Mouse (Mus musculus): ENCODE data around the gene Dnajc7. TPM values are rescaled to one million over a fixed set of nuclear protein-coding genes. Genes with fewer than 3 reads are reported as not detected.

Dnajc7 gene
- polyA plus RNA-seq, 1 experiment: 111 TPM

DNA sequence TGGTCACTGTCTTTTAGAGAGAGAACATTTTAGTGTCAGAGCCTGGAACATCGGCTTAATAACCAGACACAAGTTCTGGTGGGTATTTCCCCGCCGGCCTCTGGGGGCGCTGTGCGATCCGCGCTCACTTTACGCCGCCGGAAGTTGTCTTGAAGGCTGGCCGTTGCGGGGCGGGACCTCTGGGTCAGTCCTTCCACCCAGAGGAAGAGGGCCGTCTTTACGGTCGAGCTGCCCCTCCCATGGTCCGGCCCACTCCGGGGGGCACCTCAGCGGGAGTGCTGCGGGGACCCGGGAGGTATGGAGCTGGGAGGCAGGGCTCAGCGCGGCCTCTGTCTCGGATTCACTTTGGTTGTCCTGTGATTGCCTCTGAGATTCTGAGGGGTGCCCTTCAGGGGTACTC, 2.7 kb upstream of the Dnajc7 start:
- no peak for TF ChIP-seq GATA1 (IDR thresholded peaks at IDR 0.05; ENCODE audit: low read length)

DNA sequence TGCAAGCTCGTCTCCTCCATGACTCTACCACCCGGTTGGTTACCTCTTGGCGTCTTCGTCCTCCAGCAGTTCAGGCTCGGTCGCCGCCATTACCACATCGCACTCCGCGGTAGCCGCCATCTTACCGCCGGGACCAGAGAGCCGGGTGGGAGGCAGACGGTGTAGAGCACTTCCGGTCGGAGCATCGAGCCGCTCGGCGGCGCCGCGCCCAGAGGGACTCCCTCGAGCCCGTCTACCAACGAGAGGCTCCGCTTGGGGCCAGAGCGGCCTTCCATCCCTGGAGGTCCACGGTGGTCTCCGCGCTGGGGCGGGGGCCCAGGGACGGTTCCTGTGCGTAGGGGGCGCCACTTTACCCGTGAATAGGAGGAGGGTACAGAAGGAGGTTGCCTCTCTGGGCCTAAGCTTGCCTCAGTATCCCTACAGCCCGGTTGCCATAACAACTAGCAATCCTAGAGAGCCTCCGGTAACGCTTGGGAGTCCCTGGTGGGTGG, 438 bp downstream of the Dnajc7 start:
- TF ChIP-seq GATA1 (IDR thresholded peaks at IDR 0.05; ENCODE audit: low read length): no peak

DNA sequence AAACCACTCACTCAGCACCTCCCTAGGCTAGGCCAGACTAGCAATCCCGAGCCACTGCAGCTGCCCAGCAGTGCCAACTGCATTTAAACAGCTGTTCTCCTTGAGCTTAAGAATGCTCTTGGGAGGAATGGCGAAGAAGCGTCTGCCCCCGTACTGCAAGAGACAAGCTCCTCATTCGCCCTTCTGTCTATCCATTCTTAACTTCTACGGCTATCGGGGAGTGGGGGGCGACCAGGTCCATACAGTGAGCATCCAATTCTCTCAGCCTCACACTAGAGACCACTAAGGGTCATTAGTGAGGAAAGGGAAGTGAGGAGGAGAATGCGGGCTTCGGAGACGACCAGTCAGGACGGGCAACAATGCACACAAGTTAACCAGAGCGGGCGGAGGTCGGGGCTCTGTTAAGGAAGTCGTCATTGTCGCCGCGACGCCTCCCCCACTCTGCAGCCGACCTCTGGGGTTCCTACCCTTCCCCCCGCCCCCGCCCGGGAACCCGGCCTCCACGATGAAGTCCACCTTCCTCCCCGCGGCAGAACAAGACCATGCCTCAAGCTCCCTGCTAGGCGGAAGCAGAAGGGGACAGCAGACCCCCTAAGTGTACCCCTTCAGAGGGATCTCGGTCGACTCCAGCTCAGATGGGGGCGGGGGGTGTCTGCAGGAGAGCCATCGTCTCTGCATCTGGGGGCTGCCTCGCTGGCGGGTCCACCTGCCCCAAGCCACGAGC, 1.0 kb downstream of the Dnajc7 start, which contains the start of gene Nkiras2:
Gene Nkiras2, plus strand, starts transcription at position 484 of the 724 bp plus-strand sequence.
- no peak for TF ChIP-seq GATA1 (IDR thresholded peaks at IDR 0.05; ENCODE audit: low read length)

DNA sequence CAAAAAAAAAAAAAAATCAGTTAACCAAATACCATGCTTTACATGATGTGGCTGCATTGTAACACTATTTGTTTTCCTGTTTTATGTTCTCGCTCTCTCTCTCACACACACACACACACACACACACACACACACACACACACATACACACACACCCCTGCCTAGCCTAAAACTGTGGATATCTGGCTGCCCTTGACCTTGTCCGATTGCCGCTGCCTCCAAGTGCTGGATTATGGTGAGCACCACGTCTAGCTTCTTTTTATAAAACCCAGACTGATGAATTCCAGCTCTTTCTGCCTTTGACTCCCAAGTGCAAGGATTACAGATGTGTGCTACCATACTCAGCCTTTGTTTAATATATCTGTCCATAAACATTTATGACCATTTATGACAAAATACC, 2.5 kb downstream of the Dnajc7 start:
- TF ChIP-seq GATA1 (IDR thresholded peaks at IDR 0.05; ENCODE audit: low read length): no peak

DNA sequence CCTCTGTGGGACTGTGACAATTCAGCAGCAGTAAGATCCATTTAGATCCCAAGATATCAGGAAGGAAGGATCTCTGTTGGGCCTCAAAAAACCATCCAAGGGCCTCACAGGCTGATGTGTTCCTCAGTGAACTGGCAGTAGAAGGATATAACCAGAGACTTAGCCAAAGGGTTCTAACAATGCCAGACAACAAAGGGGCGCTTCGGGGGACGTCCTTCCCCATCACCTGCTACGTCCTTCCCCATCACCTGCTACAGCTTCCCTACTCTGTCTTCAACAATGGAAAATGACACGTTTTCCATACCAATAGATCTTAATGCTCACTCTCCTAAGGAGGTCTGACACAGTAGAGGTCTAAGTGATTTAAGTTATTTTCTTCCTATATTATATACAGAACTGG, 3.6 kb downstream of the Dnajc7 start:
- TF ChIP-seq GATA1 (IDR thresholded peaks at IDR 0.05; ENCODE audit: low read length): no peak

DNA sequence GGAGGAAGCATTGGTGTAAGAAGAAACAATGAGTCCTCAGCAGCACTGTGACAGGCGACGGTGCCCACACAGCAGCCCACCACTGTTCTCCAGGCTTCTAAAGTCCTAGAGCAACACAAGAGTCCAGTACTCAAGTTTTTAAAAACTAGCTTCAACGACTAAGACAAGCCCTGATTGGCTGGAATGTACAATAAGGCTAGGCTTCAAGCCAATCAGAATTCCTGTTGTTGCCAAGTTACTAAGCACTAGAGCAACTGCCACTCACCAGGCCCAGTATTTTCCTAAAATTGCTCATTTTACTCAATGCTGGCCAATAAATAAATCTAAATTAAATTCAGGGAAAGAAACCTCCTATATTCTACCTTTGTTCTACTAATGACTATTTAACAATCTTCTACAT, 6.7 kb downstream of the Dnajc7 start:
- TF ChIP-seq GATA1 (IDR thresholded peaks at IDR 0.05; ENCODE audit: low read length): no peak

DNA sequence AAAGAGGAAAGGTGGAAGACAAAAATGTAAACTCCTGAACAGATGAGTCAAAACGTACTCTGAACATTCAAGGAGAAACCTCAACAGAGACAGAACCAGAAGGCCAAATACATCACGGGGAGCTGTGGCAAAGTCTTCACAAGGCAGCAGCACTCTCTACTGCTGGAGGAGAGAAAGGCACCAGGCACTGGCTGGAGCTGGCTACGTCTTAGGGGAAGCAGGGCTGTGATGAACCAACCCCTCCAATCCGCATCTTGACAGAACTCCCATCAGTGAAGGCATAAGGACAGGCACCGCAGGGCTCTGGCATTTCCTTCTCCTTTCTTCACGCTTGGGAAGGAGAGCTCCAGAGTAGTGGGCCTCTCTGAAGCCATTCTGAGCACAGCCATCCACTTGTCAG, 8.3 kb downstream of the Dnajc7 start:
- TF ChIP-seq GATA1 (IDR thresholded peaks at IDR 0.05; ENCODE audit: low read length): no peak

DNA sequence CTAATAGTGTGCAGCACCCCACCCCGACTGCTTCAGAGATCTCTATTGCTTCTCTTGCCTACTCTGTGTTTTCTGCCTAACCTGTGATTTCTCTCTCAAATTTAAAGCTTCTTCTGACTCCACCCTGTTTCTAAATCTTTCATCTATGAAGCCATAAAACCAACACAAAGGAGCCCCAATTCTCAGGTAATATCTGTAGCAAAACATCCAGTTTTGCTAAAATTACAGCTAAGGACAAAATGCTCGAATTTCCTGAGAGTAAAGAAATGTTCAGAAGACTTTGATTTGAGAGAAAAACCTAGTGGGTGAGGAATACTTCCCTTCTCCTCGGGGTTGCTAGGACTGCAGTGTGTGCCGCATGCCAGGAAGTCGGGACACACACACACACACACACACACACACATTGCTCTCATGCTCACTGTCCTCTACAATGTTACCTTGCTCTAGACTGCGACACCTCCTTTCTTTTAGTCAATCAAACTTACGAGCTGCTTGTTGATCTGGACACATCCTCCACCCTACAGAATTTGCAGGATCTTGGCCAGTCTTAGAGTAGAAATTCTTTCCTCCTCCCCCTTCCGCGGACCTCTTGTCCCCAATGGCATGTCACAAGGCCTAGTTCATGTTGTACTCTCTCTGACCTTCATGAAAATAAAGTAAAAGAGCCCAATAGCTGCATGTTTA, 9.8 kb downstream of the Dnajc7 start:
- TF ChIP-seq GATA1 (IDR thresholded peaks at IDR 0.05; ENCODE audit: low read length): no peak

DNA sequence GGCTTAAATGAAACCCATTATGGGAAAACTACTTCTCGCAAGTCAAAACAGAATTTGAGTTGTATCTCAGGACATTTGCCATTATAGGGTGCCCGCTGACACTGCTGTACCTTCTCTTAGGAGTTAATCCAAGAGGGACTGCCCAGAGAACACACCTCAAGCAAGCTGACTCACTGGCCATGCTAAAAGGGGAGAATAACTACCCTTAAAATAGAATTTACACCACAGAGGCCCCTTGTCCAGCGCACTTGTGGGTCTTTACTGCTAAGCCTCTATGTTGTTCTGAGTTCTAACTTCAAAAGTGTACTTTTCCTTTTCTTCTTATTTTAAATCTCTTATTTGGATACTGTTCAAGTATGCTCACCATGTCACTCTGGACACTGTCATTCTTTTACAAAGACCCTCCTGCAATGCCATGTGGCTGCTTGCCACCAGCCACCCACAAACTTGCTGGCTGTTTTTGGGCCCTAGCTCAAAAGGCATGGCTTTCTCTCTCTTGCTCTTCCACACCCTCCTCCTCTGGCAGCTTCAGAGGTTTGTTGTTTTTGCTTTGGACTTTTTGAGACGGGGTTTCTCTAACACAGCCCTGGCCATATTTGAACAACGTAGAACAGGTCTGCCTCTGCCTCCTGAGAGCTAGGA, 10.5 kb downstream of the Dnajc7 start:
- TF ChIP-seq GATA1 (IDR thresholded peaks at IDR 0.05; ENCODE audit: low read length): no peak

DNA sequence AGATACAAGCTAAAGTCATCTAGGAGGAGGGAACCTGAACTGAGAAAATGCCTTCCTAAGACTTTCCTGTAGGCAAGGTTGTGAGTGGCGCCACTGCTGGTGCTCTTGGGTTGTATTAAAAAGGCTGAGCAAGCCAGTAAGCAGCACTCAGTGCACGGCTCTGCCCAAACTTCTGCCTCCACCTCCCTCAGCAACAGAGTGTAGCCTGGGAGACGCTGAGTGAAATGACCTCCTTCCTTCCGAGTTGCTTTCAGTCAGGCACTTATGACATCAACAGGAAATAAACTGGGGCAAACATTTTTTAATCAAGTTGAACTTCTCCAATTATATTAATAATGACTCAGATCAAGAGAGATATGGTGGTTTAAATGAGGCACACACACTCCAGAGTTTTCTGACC, 11.2 kb downstream of the Dnajc7 start:
- TF ChIP-seq GATA1 (IDR thresholded peaks at IDR 0.05; ENCODE audit: low read length): no peak

DNA sequence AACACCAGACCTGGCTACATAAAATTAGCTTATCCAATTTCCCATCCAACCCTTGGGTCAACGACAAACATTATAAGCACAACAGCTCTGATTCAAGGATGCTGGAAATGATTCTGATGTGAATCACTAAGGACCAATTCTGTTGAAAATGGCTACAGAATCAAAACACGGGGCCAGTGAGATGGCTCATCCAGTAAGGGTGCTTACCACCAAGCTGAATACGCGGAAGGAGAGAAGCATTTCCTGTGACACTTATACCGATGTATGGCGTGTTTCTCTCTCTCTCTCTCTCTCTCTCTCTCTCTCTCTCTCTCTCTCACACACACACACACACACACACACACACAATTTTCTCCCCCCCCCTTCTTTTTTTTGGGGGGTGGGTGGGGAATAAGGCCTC, 12.8 kb downstream of the Dnajc7 start:
- no peak for TF ChIP-seq GATA1 (IDR thresholded peaks at IDR 0.05; ENCODE audit: low read length)

DNA sequence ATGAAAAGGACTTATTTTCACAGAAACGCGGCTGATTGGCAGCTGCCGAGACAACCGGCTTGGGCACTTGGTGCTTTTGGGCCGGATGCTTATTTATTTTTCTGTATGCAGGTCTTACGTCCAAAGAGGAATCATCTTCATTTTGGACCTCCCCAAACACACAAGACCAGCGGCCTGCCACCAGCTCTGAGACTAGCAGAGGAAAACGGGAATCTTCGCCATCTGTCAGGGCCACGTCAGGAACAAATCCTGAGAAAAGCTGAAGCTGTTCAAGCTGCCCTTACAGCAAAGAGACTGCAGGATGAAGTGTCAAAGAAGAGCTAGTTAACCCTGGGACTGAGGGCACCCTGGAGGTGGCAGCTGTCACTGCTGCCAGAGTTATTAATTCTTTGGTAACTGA, 14.5 kb downstream of the Dnajc7 start:
- TF ChIP-seq GATA1 (IDR thresholded peaks at IDR 0.05; ENCODE audit: low read length): no peak

DNA sequence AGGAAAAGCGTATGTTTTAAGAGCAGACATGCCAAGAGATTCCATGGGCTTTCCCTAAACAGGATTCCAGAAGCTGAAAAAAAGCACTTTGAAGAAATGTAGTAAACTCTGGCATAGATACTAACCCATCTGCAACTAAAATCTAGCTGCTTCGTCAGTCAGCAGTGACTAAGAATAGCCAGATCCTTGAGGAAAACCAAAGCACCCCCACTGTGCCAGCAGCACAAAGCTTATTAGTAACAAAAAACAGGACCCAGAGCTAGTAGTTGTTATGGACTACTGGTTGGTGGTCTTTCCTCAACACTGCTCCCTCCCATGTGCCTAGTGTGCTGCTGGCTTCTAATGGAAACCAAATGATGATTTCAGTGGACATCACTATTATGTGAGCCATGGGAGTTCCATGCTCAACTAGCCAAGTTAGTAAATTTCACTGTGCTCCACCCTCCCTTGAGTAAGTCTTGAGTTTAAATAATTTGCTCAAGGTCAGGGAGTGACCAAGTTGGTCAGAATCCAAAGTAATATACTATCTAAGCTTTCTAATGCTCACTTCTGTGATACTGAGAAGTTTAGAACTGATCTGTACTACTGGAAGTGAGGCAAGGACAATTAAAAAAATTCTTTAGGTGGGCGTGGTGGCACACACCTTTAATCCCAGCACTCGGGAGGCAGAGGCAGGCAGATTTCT, 15.5 kb downstream of the Dnajc7 start:
- no peak for TF ChIP-seq GATA1 (IDR thresholded peaks at IDR 0.05; ENCODE audit: low read length)

DNA sequence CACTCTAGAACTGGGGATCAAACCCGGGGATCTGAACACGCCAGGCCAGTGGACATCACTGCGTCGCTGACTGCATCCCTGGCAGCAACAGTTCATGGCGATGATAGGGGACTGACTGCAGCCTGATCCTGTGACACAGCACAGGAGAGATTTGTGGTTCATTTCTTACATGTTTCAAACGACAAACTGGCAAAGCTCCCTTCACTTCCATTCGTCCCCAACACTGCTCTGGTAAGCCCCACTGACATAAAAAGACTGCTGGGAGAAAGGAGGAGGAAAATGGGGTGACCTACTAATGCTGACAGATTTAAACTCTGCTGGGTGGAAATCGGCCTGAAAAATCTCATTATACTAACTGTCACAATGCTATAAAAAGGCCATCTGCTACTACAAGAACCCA, 16.2 kb downstream of the Dnajc7 start:
- TF ChIP-seq GATA1 (IDR thresholded peaks at IDR 0.05; ENCODE audit: low read length): no peak

DNA sequence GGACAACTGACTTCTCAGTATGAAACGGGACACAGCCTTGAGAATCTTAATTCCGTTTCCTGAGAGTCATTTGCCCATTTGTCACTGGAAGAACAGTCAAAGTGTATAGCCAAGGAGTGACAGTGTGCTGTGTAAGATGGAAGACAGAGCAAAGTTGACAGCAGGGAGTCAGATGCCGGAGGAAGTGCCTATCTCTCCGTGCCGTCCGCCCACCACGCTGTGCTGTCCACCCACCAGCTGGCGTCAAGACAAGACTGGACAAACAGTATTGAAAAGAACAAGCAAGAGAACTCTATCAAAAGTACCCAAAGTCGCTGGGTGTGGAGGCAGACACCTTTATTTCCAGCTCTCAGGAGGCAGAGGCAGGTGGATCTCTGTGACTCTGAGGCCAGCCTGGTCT, 16.8 kb downstream of the Dnajc7 start:
- TF ChIP-seq GATA1 (IDR thresholded peaks at IDR 0.05; ENCODE audit: low read length): no peak

DNA sequence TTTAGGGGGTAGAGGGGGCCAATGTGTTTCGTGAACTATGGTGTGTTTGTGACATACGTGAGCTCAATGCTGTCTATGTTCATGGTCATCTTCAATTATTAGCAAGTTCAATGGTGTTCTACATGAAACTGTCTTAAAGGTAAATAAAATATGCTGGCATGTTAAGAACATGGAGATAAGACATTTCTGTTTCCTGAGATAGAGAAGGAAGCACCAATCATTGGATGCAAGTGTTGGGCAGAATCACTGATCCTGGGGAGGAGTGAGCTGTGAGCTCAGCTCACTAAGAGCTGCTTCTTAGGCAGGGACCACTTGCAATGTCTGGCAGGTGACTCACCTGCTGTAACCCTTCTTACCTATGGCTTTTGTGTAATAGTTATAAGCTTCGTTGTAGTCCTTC, 18.6 kb downstream of the Dnajc7 start:
- no peak for TF ChIP-seq GATA1 (IDR thresholded peaks at IDR 0.05; ENCODE audit: low read length)
